Mouse (Mus musculus): Measurements from ENCODE around the gene Mertk.

Mertk gene

DNA sequence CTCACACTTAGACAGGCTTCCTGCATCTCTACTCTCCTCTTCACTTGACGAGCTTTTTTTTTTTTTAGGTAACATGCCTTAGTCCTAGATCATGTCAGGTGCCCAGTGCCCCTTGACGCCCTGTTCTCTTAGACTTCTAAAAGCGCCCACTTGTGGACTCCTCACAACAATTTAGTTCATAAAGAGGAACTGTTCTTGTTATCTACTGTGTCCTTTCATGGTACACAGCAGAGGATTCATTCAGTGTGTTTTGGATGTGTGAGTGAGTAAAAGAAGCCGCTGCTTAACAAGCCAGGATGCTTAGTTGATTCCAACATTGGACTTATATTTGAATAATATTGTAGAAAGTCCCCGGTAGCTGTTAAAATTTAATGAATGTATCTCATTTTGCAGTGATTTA, 125.1 kb downstream of the Mertk start:
- no peak for DNase-seq

DNA sequence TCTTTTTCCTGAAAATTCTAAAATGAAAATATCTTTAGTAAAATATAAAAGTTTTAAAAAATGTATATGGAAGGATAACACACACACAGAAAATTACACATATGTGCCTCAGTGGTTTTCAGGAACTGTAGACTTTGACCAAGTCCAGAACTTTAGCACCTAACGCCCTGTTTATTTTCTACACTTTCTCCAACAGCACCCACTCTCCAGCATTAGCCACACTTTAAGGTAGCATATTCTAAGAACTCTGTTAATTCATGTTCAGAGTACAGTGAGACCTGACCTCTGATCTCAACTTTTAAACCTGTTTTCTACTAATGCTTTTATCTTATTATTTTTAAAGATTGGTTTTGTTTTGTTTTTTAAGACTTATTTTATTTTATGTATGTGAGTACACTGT, 129.0 kb downstream of the Mertk start:
- no peak for DNase-seq

DNA sequence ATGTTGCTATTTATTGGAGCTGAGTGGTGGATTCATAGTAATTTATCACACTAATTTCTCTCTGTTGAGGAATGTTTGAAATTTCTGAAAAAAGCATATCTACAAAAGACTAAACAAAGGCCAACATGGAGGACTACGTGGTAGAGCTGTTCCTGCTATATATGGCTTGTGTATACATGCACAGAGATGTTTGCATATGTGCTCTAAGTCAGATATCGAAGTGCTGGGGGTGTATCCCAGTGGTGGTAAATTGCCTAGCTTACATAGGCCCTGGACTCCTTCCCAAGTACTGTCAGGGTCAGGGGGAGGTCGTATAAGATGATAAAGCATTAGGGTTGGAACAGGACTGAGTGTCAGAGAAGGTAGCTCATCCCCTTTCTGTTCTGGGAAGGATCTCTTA, 133.9 kb downstream of the Mertk start:
- DNase-seq = no peak

DNA sequence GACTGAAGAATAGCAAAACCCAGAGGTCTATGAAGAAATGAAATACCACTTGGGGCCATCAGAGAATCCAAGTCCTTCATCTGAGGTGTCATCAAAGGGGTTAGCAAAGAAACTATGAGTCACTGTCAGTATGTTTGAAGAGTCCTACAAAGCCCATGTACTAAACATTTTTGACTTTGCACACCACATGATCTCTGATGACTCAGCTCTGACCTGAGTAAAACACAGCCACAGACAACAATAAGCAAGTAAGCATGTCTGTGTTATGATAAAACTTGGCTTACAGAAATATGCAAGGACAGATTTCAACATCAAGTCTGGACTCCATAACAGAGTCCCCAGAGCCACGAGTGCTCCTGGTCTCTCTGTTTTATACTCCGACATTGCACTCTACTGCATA, 134.3 kb downstream of the Mertk start:
- DNase-seq = no peak

DNA sequence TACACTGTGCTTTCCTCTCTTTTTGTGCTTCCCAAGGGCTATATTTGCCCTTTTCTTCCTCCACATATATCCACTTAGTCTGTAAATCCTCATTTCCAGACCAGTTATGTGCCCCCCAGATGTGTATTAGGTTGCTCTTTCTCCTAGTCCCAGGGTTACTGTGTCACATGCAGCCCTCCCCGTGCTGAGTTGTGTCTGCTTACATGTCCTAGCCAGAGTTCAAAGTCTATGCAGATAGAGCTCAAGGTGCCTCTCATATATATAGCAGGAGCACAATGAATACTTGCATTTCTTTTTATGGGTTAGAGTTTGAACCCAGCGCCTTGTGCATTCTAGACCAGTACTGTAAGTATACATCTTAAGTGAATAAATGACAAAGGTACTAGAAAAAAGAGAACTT, 134.7 kb downstream of the Mertk start:
- DNase-seq = no peak

DNA sequence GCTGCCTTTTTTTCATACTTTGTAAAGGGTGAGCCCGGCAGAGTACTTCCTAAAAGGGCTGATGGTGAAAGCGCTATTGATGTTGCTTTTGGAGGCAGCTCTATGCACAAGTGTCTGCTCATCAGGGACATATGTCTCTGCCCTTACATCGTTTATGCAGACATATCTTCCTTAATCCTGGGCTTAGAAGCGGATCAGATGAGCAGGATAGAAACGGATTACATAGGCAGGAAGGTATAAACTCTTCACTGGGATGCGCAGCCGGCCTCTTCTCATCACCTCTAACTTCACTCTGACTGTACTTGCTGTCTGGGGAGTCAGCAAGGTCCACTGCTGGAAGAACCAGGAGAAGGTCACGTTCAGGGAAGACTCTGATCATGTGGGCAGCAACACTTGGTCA, 138.8 kb downstream of the Mertk start:
- no peak for DNase-seq

DNA sequence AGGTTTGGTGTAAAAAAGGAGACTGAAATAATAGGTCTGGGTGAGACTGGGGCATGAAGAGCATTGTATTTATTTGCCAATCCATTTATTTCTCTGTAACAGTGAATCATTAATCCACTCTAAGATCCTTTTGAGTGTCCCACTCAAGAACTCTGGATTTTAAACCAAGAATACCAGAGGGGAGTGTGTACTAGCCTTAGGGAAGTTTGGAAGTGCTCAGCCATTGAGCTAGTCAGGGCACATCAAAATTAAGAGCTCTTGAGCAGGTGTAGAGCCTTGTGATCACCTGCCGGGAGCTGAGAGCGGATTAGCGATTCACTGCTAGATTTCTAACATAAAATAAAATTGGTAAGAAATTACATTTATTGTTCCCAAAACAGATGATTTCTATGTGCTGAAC, 139.9 kb downstream of the Mertk start:
- DNase-seq = no peak

DNA sequence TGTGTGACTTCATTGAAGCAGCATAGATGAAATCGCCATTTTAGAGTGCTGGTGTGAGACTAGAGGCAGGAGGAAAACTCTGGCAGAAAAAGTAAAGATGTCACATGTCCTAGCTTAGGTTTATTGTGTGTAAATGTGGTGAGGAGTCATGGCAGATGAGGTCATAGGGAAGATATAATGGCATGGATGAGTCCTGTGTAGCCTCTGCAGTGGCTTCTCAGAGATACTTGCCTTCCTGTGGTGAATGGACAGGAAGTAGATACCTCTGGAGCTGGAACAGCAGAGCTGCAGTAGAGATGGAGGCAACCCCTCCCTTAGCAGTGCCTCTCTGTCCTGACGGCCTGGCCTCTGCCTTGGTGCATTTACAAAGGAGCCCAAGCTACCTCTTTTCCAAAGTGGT, 140.7 kb downstream of the Mertk start:
- no peak for DNase-seq

DNA sequence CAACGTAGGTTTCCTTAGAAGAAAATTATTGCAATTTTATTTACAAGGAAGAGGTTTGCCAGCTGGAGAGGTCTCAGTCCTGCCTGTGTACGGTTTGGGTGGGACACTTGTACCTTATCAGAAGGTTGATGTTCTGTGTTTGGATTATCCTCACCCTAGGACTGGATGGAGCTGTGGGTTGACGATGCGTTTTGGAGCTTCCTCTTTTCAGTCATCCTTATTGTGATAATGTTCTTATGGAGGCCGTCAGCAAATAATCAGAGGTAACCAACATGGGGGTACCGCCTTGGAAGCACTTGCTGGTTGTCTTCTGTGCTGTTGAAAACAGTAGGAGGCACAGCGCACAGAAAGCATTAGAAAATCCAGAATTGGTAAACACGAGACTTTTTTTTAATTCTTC, 143.7 kb downstream of the Mertk start:
- DNase-seq = no peak

DNA sequence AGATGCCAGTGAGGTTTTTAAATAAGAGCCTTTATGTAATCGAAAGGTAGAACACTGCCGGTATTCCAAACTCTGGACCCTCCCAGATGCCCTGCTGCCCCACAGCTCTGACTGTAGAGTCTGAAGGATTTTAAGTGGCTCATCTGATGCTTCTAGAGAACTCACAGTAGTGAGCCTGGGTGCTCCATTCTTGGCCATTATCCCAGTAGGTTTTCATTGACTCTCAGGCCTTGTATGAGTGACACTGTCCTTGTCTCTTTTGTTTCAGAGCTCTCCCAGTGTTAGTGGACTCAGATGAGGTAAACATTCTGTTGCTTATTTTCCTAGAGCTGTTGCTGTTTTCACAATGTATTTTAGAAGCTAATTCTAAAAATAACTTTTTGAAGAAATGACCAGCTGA, 151.3 kb downstream of the Mertk start:
- DNase-seq = no peak
